Mouse (Mus musculus): ENCODE data around the gene Slc27a1. TPM values are rescaled to one million over a fixed set of nuclear protein-coding genes. Genes with fewer than 3 reads are reported as not detected.

Slc27a1 gene
- polyA plus RNA-seq, 1 experiment from 2014 or later: 51.1 TPM

GRCm38 (mm10) chr8:71569366-71570290 lies 946 bp downstream of the Slc27a1 start:
- Histone ChIP-seq H3K9me3 (replicated peaks) (no peaks in the 10 kb centered on the region), H3K27ac (replicated peaks) (peak overlapping the region; percentile 93), H3K4me3 (replicated peaks) (peak overlapping the region; percentile 64), H3K9ac (peak overlapping the region; percentile 39), H3K4me2 (replicated peaks) (peak overlapping the region; percentile 85), H3K4me1 (peaks cover 33% of the 10 kb centered on the region), H3K36me3 (no peaks in the 10 kb centered on the region), H3K27me3 (0 out of 2 replicates have a peak, but pooled peaks cover 3% of the 10 kb centered on the region)
- under 1% methylated on average over 51 of the region's 51 CpGs for WGBS
- peak; percentile 81 for ATAC-seq (ENCODE audit: insufficient number of reproducible peaks, low FRiP score, low TSS enrichment, low read depth)

GRCm38 (mm10) chr8:71570291-71570954 lies 1.7 kb downstream of the Slc27a1 start:
- H3K9me3 ChIP-seq (replicated peaks): no peaks in the 10 kb centered on the region
- WGBS: under 1% methylated on average over 41 of the region's 41 CpGs
- H3K4me2 ChIP-seq (replicated peaks): peak overlapping the region; percentile 85
- H3K36me3 ChIP-seq: no peaks in the 10 kb centered on the region
- H3K27ac ChIP-seq (replicated peaks): peak overlapping the region; percentile 93
- H3K4me3 ChIP-seq (replicated peaks): peak overlapping the region; percentile 64
- H3K4me1 ChIP-seq: peaks cover 33% of the 10 kb centered on the region
- H3K27me3 ChIP-seq: 0 out of 2 replicates have a peak, but pooled peaks cover 3% of the 10 kb centered on the region
- H3K9ac ChIP-seq: peak overlapping the region; percentile 42
- ATAC-seq (ENCODE audit: insufficient number of reproducible peaks, low FRiP score, low TSS enrichment, low read depth): peak; percentile 91

GRCm38 (mm10) chr8:71572077-71572476 lies 3.4 kb downstream of the Slc27a1 start:
- no peak overlapping the region for H3K4me2 ChIP-seq (replicated peaks)
- no peaks in the 10 kb centered on the region for H3K36me3 ChIP-seq
- no peak overlapping the region for H3K9ac ChIP-seq
- 0 out of 2 replicates have a peak, but pooled peaks cover 3% of the 10 kb centered on the region for H3K27me3 ChIP-seq
- no peak overlapping the region for H3K4me3 ChIP-seq (replicated peaks)
- H3K27ac ChIP-seq (replicated peaks): no peak overlapping the region
- ATAC-seq (ENCODE audit: insufficient number of reproducible peaks, low FRiP score, low TSS enrichment, low read depth): no peak
- peaks cover 33% of the 10 kb centered on the region for H3K4me1 ChIP-seq
- no peaks in the 10 kb centered on the region for H3K9me3 ChIP-seq (replicated peaks)
- WGBS: 83% methylated on average over 2 of the region's 2 CpGs

GRCm38 (mm10) chr8:71572847-71573633 lies 4.4 kb downstream of the Slc27a1 start:
- peak overlapping the region; percentile 14; the same call in 1 of the 2 replicates for H3K27ac ChIP-seq (replicated peaks)
- H3K36me3 ChIP-seq: no peaks in the 10 kb centered on the region
- WGBS: 62% methylated on average over 9 of the region's 9 CpGs
- no peaks in the 10 kb centered on the region for H3K9me3 ChIP-seq (replicated peaks)
- peaks cover 33% of the 10 kb centered on the region for H3K4me1 ChIP-seq
- H3K4me3 ChIP-seq (replicated peaks): no peak overlapping the region
- H3K4me2 ChIP-seq (replicated peaks): 0 out of 2 replicates have a peak overlapping the region, but pooled peaks have one; percentile 6
- ATAC-seq (ENCODE audit: insufficient number of reproducible peaks, low FRiP score, low TSS enrichment, low read depth): no peak
- no peaks in the 10 kb centered on the region for H3K27me3 ChIP-seq
- no peak overlapping the region for H3K9ac ChIP-seq

GRCm38 (mm10) chr8:71574426-71574825 lies 5.7 kb downstream of the Slc27a1 start:
- WGBS: 58% methylated on average over 7 of the region's 7 CpGs
- no peak overlapping the region for H3K27ac ChIP-seq (replicated peaks)
- H3K9ac ChIP-seq: no peak overlapping the region
- H3K27me3 ChIP-seq: no peaks in the 10 kb centered on the region
- H3K36me3 ChIP-seq: no peaks in the 10 kb centered on the region
- ATAC-seq (ENCODE audit: insufficient number of reproducible peaks, low FRiP score, low TSS enrichment, low read depth): no peak
- H3K4me1 ChIP-seq: peaks cover 23% of the 10 kb centered on the region
- H3K4me3 ChIP-seq (replicated peaks): no peak overlapping the region
- H3K4me2 ChIP-seq (replicated peaks): no peak overlapping the region
- H3K9me3 ChIP-seq (replicated peaks): no peaks in the 10 kb centered on the region

GRCm38 (mm10) chr8:71575020-71575419 lies 6.3 kb downstream of the Slc27a1 start:
- WGBS: 72% methylated on average over 1 of the region's 1 CpGs
- ATAC-seq (ENCODE audit: insufficient number of reproducible peaks, low FRiP score, low TSS enrichment, low read depth): no peak
- no peaks in the 10 kb centered on the region for H3K36me3 ChIP-seq

GRCm38 (mm10) chr8:71577856-71578387 lies 9.2 kb downstream of the Slc27a1 start:
- Histone ChIP-seq H3K4me1 (peaks cover 19% of the 10 kb centered on the region), H3K9me3 (replicated peaks) (no peaks in the 10 kb centered on the region), H3K27me3 (no peaks in the 10 kb centered on the region), H3K9ac (no peak overlapping the region), H3K4me2 (replicated peaks) (no peak overlapping the region), H3K36me3 (peaks cover 11% of the 10 kb centered on the region; the same call in 1 of the 2 replicates), H3K4me3 (replicated peaks) (no peak overlapping the region), H3K27ac (replicated peaks) (no peak overlapping the region)
- no peak for ATAC-seq (ENCODE audit: insufficient number of reproducible peaks, low FRiP score, low TSS enrichment, low read depth)
- WGBS: 62% methylated on average over 4 of the region's 4 CpGs

More at GRCm38 (mm10) chr8:71575020-71575419, 6.3 kb downstream of the Slc27a1 start:
- Histone ChIP-seq H3K4me2 (replicated peaks) (no peak overlapping the region), H3K9me3 (replicated peaks) (no peaks in the 10 kb centered on the region), H3K27me3 (no peaks in the 10 kb centered on the region), H3K4me3 (replicated peaks) (no peak overlapping the region), H3K9ac (no peak overlapping the region), H3K4me1 (peaks cover 27% of the 10 kb centered on the region), H3K27ac (replicated peaks) (no peak overlapping the region)

- peaks cover 17% of the 10 kb centered on the region; the same call in 1 of the 2 replicates for H3K4me1 ChIP-seq
- 72% methylated on average over 1 of the region's 1 CpGs for WGBS
- no peak overlapping the region for H3K9ac ChIP-seq
- no peaks in the 10 kb centered on the region for H3K27me3 ChIP-seq
- no peak overlapping the region for H3K4me3 ChIP-seq (replicated peaks)
- H3K27ac ChIP-seq (replicated peaks): no peak overlapping the region
- H3K36me3 ChIP-seq: peaks cover 11% of the 10 kb centered on the region; the same call in 1 of the 2 replicates
- H3K4me2 ChIP-seq (replicated peaks): no peak overlapping the region
- no peaks in the 10 kb centered on the region for H3K9me3 ChIP-seq (replicated peaks)
- no peak for ATAC-seq (ENCODE audit: insufficient number of reproducible peaks, low FRiP score, low TSS enrichment, low read depth)
These were observed 10.3 kb downstream of the Slc27a1 start for GRCm38 (mm10) chr8:71579009-71579408.

- Histone ChIP-seq H3K27ac (replicated peaks) (no peak overlapping the region), H3K4me2 (replicated peaks) (no peak overlapping the region), H3K27me3 (no peaks in the 10 kb centered on the region), H3K36me3 (peaks cover 15% of the 10 kb centered on the region; the same call in 1 of the 2 replicates), H3K4me3 (replicated peaks) (no peak overlapping the region), H3K4me1 (peaks cover 13% of the 10 kb centered on the region; the same call in 1 of the 2 replicates), H3K9ac (no peak overlapping the region), H3K9me3 (replicated peaks) (no peaks in the 10 kb centered on the region)
- no peak for ATAC-seq (ENCODE audit: insufficient number of reproducible peaks, low FRiP score, low TSS enrichment, low read depth)
- WGBS: 88% methylated on average over 14 of the region's 14 CpGs
These were observed 10.8 kb downstream of the Slc27a1 start for GRCm38 (mm10) chr8:71579476-71579875.

GRCm38 (mm10) chr8:71580201-71580600 lies 11.5 kb downstream of the Slc27a1 start:
- Histone ChIP-seq H3K4me1 (peaks cover 12% of the 10 kb centered on the region; the same call in 1 of the 2 replicates), H3K9me3 (replicated peaks) (no peaks in the 10 kb centered on the region), H3K9ac (no peak overlapping the region), H3K27ac (replicated peaks) (no peak overlapping the region), H3K27me3 (no peaks in the 10 kb centered on the region), H3K4me2 (replicated peaks) (no peak overlapping the region), H3K36me3 (peaks cover 22% of the 10 kb centered on the region), H3K4me3 (replicated peaks) (no peak overlapping the region)
- ATAC-seq (ENCODE audit: insufficient number of reproducible peaks, low FRiP score, low TSS enrichment, low read depth): no peak
- 36% methylated on average over 9 of the region's 9 CpGs for WGBS

Data from embryonic facial prominence, embryonic 15.5 days (tissue).